Mouse (Mus musculus) urinary bladder, adult 2 months (tissue): Measurements from ENCODE around the gene Abhd17c. TPM values are rescaled to one million over a fixed set of nuclear protein-coding genes. Genes with fewer than 3 reads are reported as not detected.
"Not testable (repeated sequence)": the region's sequence is repeated elsewhere in the genome, so short reads cannot be mapped to it uniquely, and the experiment has no call there.

Experiments used
- DNase-seq: peaks from one replicate; pipeline ENCODE4 v3.0.0; 2022; ENCODE audit warnings: low spot score
- polyA plus RNA-seq: library from polyadenylated mRNA; depleted of rRNA; stranded (reverse); fragments of >200 nt; gene quantifications from 2 replicates; pipeline ENCODE4 v1.2.3, GENCODE M21; 2012

The Abhd17c gene
- polyA plus RNA-seq, 1 experiment: 32.6 TPM

GRCm38 (mm10) chr7:84152821-84153220 lies 1.1 kb upstream of the Abhd17c start:
- no peak for DNase-seq

GRCm38 (mm10) chr7:84152374-84152773 lies 681 bp upstream of the Abhd17c start:
- DNase-seq: no peak

- DNase-seq: peak; percentile 80
Observed at GRCm38 (mm10) chr7:84151960-84152334, 254 bp upstream of the Abhd17c start.

- no peak for DNase-seq
Observed at GRCm38 (mm10) chr7:84150361-84151000, 1.2 kb downstream of the Abhd17c start.

GRCm38 (mm10) chr7:84149821-84150220 lies 1.9 kb downstream of the Abhd17c start:
- no peak for DNase-seq

- no peak for DNase-seq
Observed at GRCm38 (mm10) chr7:84148896-84149295, 2.8 kb downstream of the Abhd17c start.

- no peak for DNase-seq
Observed at GRCm38 (mm10) chr7:84147746-84148145, 3.9 kb downstream of the Abhd17c start.

- DNase-seq: no peak
Observed at GRCm38 (mm10) chr7:84145633-84146032, 6.1 kb downstream of the Abhd17c start.

GRCm38 (mm10) chr7:84142736-84143473 lies 8.8 kb downstream of the Abhd17c start:
- DNase-seq: no peak

- no peak for DNase-seq
Observed at GRCm38 (mm10) chr7:84142196-84142595, 9.5 kb downstream of the Abhd17c start.

- no peak for DNase-seq
Observed at GRCm38 (mm10) chr7:84139566-84139965, 12.1 kb downstream of the Abhd17c start.

GRCm38 (mm10) chr7:84138731-84139130 lies 13.0 kb downstream of the Abhd17c start:
- no peak for DNase-seq

- no peak for DNase-seq
Observed at GRCm38 (mm10) chr7:84137779-84138178, 13.9 kb downstream of the Abhd17c start.

- no peak for DNase-seq
Observed at GRCm38 (mm10) chr7:84135799-84136700, 15.6 kb downstream of the Abhd17c start.

GRCm38 (mm10) chr7:84132704-84133103 lies 19.0 kb downstream of the Abhd17c start:
- DNase-seq: no peak

- no peak for DNase-seq
Observed at GRCm38 (mm10) chr7:84131736-84132135, 20.0 kb downstream of the Abhd17c start.

GRCm38 (mm10) chr7:84128661-84129060 lies 23.0 kb downstream of the Abhd17c start:
- no peak for DNase-seq

GRCm38 (mm10) chr7:84125730-84126129 lies 26.0 kb downstream of the Abhd17c start:
- DNase-seq: no peak

- DNase-seq: not testable (repeated sequence)
Observed at GRCm38 (mm10) chr7:84123651-84124050, 28.0 kb downstream of the Abhd17c start.

- DNase-seq: no peak
Observed at GRCm38 (mm10) chr7:84121778-84122177, 29.9 kb downstream of the Abhd17c start.

GRCm38 (mm10) chr7:84120142-84120760 lies 31.4 kb downstream of the Abhd17c start:
- no peak for DNase-seq
